Comparison of ENCODE assay signal across 13 mouse cellular contexts in the genomic region with DNA sequence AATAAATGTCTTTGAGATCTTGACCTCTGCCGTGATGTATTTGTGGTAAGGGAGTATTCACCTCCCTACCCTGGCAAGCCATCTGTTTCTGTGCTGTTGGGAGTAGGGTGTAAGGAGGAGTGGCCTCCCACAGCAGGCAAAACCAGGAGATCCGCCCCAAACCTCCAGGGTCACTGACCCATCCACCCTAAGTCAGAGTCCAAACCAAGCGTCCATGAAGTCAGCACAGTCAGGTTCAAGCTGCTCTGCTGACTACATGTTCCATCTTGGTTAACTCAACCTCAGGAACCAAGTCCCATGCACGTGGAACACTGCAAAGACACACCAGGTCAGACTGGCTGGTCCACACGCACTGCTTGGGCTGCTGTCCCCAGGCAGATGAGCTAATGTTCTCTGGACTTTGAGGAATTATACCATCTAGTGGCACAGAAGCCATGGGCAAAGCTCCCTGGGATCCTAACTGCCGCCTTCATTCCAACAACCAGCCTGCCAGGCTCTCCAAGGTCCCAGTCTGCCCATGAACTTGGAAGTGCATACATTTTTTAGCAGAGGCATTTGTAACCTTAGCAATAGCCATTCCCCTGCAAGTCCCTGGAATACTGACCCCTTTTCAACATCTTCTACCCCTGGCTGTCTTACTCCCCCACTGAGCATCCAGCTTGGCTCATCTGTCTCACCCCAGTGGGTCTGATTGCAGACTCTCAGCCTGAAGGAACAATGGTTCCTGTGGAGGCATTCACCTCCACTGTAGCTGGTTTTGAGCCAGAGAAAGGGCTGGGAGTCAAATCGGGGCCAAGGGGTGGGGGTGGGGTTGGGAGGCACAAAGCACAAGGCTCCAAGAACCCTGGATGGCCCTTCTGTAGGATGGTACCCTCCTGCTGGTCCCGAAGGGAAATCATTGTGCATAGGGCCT.
A peak's percentile ranks its signal among the peaks of the same experiment; 100 is the strongest.
DNase-seq lines count a peak whose midpoint lies in the region; ATAC-seq and TF ChIP-seq lines count a peak whose summit lies in the region.
"Had no signal": no experiment of that assay in that cellular context is flagged by ENCODE, and none has a peak within 500 bp of the region (broad histone marks: within the 10 kb centered on the region; RNA-seq: fewer than 3 reads in every experiment).

No protein-coding gene starts in this region.

- no peaks in the 10 kb centered on the region for H3K27me3 ChIP-seq in forebrain, embryonic 10.5 days (ENCODE audit: poor library complexity, severe bottlenecking)
- no peaks in the 10 kb centered on the region for H3K27me3 ChIP-seq in forebrain, embryonic 12.5 days
- no peaks in the 10 kb centered on the region for H3K27me3 ChIP-seq in hindbrain, embryonic 15.5 days
- no peaks in the 10 kb centered on the region for H3K27me3 ChIP-seq in midbrain, postnatal 0 days (ENCODE audit: insufficient read depth, low read length)
- H3K27me3 ChIP-seq: embryonic facial prominence, embryonic 13.5 days; limb, embryonic 12.5 days had no signal

- TF ChIP-seq CTCF in midbrain, postnatal 0 days (IDR thresholded peaks at IDR 0.05), result no peak

- H3K9me3 ChIP-seq in forebrain, embryonic 10.5 days, result no peaks in the 10 kb centered on the region
- no peaks in the 10 kb centered on the region for H3K9me3 ChIP-seq in forebrain, embryonic 12.5 days
- no peaks in the 10 kb centered on the region for H3K9me3 ChIP-seq in hindbrain, embryonic 15.5 days
- H3K9me3 ChIP-seq in midbrain, postnatal 0 days (ENCODE audit: low read length), result no peaks in the 10 kb centered on the region
- H3K9me3 ChIP-seq: embryonic facial prominence, embryonic 13.5 days; limb, embryonic 12.5 days had no signal

- H3K9ac ChIP-seq in forebrain, embryonic 12.5 days, result no peak overlapping the region
- no peak overlapping the region for H3K9ac ChIP-seq in hindbrain, embryonic 15.5 days
- H3K9ac ChIP-seq in midbrain, postnatal 0 days (replicated peaks; ENCODE audit: low read length, poor library complexity, severe bottlenecking), result no peak overlapping the region
- H3K9ac ChIP-seq: embryonic facial prominence, embryonic 13.5 days; limb, embryonic 12.5 days had no signal

- peaks cover 26% of the 10 kb centered on the region for H3K36me3 ChIP-seq in forebrain, embryonic 10.5 days (replicated peaks)
- H3K36me3 ChIP-seq in forebrain, embryonic 12.5 days (replicated peaks), result peaks cover 24% of the 10 kb centered on the region
- H3K36me3 ChIP-seq in hindbrain, embryonic 15.5 days, result no peaks in the 10 kb centered on the region
- peaks cover 6% of the 10 kb centered on the region; the same call in 1 of the 2 replicates for H3K36me3 ChIP-seq in midbrain, postnatal 0 days (ENCODE audit: insufficient read depth, low read length)

- peak overlapping the region; percentile 67 for H3K27ac ChIP-seq in forebrain, embryonic 10.5 days
- H3K27ac ChIP-seq in forebrain, embryonic 12.5 days, result no peak overlapping the region
- H3K27ac ChIP-seq in hindbrain, embryonic 15.5 days (replicated peaks), result peak overlapping the region; percentile 74
- peak overlapping the region; percentile 26; the same call in 1 of the 2 replicates for H3K27ac ChIP-seq in midbrain, postnatal 0 days (ENCODE audit: low read depth, low read length)
- H3K27ac ChIP-seq: embryonic facial prominence, embryonic 13.5 days; limb, embryonic 12.5 days; macrophage had no signal

- DNase-seq in forebrain, embryonic 10.5 days (ENCODE audit: extremely low spot score, low spot score), result no peak
- peak; percentile 67 for DNase-seq in ZHBTc4 (ENCODE audit: low read depth, low spot score)
- peak; percentile 65 for DNase-seq in midbrain, postnatal 0 days (ENCODE audit: low spot score)
- DNase-seq in thymus, adult 18-20 months, result no peak
- no peak for DNase-seq in layer of hippocampus, postnatal 14 days (ENCODE audit: low spot score in 2 of 2)
- DNase-seq: heart, adult 18-20 months had no signal

- WGBS in forebrain, embryonic 10.5 days, result 34% methylated on average over 8 of the region's 8 CpGs
- 33% methylated on average over 8 of the region's 8 CpGs for WGBS in forebrain, embryonic 12.5 days
- 21% methylated on average over 8 of the region's 8 CpGs for WGBS in hindbrain, embryonic 15.5 days
- WGBS in midbrain, postnatal 0 days, result 38% methylated on average over 8 of the region's 8 CpGs

- H3K4me1 ChIP-seq in forebrain, embryonic 10.5 days, result peaks cover 41% of the 10 kb centered on the region
- H3K4me1 ChIP-seq in forebrain, embryonic 12.5 days, result peaks cover 18% of the 10 kb centered on the region
- peaks cover 26% of the 10 kb centered on the region for H3K4me1 ChIP-seq in hindbrain, embryonic 15.5 days (replicated peaks)
- no peaks in the 10 kb centered on the region for H3K4me1 ChIP-seq in midbrain, postnatal 0 days (ENCODE audit: insufficient read depth, low read length)

- no peak overlapping the region for H3K4me3 ChIP-seq in forebrain, embryonic 10.5 days
- H3K4me3 ChIP-seq in forebrain, embryonic 12.5 days (replicated peaks), result no peak overlapping the region
- no peak overlapping the region for H3K4me3 ChIP-seq in hindbrain, embryonic 15.5 days
- H3K4me3 ChIP-seq in midbrain, postnatal 0 days (ENCODE audit: low read depth, low read length), result no peak overlapping the region
- H3K4me3 ChIP-seq: embryonic facial prominence, embryonic 13.5 days; limb, embryonic 12.5 days had no signal

- ATAC-seq in forebrain, embryonic 12.5 days (ENCODE audit: low FRiP score), result no peak
- ATAC-seq in hindbrain, embryonic 15.5 days (ENCODE audit: low FRiP score, low read depth), result peak; percentile 81
- ATAC-seq in midbrain, postnatal 0 days (ENCODE audit: low FRiP score), result peak; percentile 60
- ATAC-seq in granulocyte monocyte progenitor cell, adult 5-6 weeks (replicated peaks; ENCODE audit: poor library complexity, severe bottlenecking), result no peak
- ATAC-seq: intestine, postnatal 0 days had no signal

- no peak overlapping the region for H3K4me2 ChIP-seq in forebrain, embryonic 12.5 days
- no peak overlapping the region for H3K4me2 ChIP-seq in hindbrain, embryonic 15.5 days
- no peak overlapping the region for H3K4me2 ChIP-seq in midbrain, postnatal 0 days (ENCODE audit: low read depth, low read length, poor library complexity, severe bottlenecking)
- H3K4me2 ChIP-seq: embryonic facial prominence, embryonic 13.5 days; limb, embryonic 12.5 days had no signal

Comparison
In these comparisons a context has a peak if more than half of its experiments do, and no peak if none do; other contexts are left out.
1. DNase-seq: peak in ZHBTc4 (single experiment) and midbrain, postnatal 0 days (single experiment); none in forebrain, embryonic 10.5 days (single experiment), thymus, adult 18-20 months (0 of 2) and layer of hippocampus, postnatal 14 days (0 of 2).
2. ATAC-seq: peak in hindbrain, embryonic 15.5 days (single experiment) and midbrain, postnatal 0 days (single experiment); none in forebrain, embryonic 12.5 days (single experiment) and granulocyte monocyte progenitor cell, adult 5-6 weeks (single experiment).